Mouse (Mus musculus): Measurements from ENCODE around the gene Dhrs4.

The Dhrs4 gene

GRCm38 (mm10) chr14:55527940-55528339 is 49.4 kb downstream of the Dhrs4 start:
- DNase-seq (ENCODE audit: low read depth, low spot score): peak; percentile 21

- DNase-seq (ENCODE audit: low read depth, low spot score): no peak
Measured at GRCm38 (mm10) chr14:55536116-55536745, 57.7 kb downstream of the Dhrs4 start.
